Mouse (Mus musculus) kidney, adult 18-20 months (tissue): ENCODE data around the gene Fggy.
A peak's percentile ranks its signal among the peaks of the same experiment; 100 is the strongest.

Source experiments
- DNase-seq: peaks from one replicate; pipeline ENCODE4 v3.0.0; 2021

Gene Fggy

GRCm38 (mm10) chr4:95597208-95597607, 39.9 kb downstream of the Fggy start:
- no peak for DNase-seq

GRCm38 (mm10) chr4:95601776-95602175, 44.5 kb downstream of the Fggy start:
- no peak for DNase-seq

GRCm38 (mm10) chr4:95603254-95603653, 45.9 kb downstream of the Fggy start:
- DNase-seq, result no peak

GRCm38 (mm10) chr4:95610663-95611062, 53.4 kb downstream of the Fggy start:
- no peak for DNase-seq

- DNase-seq, result no peak
Measured at GRCm38 (mm10) chr4:95611390-95611789, 54.1 kb downstream of the Fggy start.

GRCm38 (mm10) chr4:95621046-95621445, 63.7 kb downstream of the Fggy start:
- DNase-seq, result no peak

- no peak for DNase-seq
Measured at GRCm38 (mm10) chr4:95624696-95625095, 67.4 kb downstream of the Fggy start.

- no peak for DNase-seq
Measured at GRCm38 (mm10) chr4:95625651-95626050, 68.3 kb downstream of the Fggy start.

- DNase-seq, result no peak
Measured at GRCm38 (mm10) chr4:95626186-95626585, 68.9 kb downstream of the Fggy start.

- DNase-seq, result no peak
Measured at GRCm38 (mm10) chr4:95634903-95635302, 77.6 kb downstream of the Fggy start.

- DNase-seq, result no peak
Measured at GRCm38 (mm10) chr4:95636937-95637749, 79.8 kb downstream of the Fggy start.

- no peak for DNase-seq
Measured at GRCm38 (mm10) chr4:95638063-95638462, 80.8 kb downstream of the Fggy start.

- peak; percentile 16 for DNase-seq
Measured at GRCm38 (mm10) chr4:95640831-95641230, 83.5 kb downstream of the Fggy start.

- DNase-seq, result no peak
Measured at GRCm38 (mm10) chr4:95644048-95644447, 86.7 kb downstream of the Fggy start.

GRCm38 (mm10) chr4:95648801-95649551, 91.7 kb downstream of the Fggy start:
- DNase-seq, result no peak

GRCm38 (mm10) chr4:95649552-95649905, 92.2 kb downstream of the Fggy start:
- DNase-seq, result no peak

- DNase-seq, result no peak
Measured at GRCm38 (mm10) chr4:95649980-95650379, 92.7 kb downstream of the Fggy start.

- DNase-seq, result no peak
Measured at GRCm38 (mm10) chr4:95652044-95652443, 94.7 kb downstream of the Fggy start.

GRCm38 (mm10) chr4:95653296-95653912, 96.1 kb downstream of the Fggy start:
- DNase-seq, result no peak

- no peak for DNase-seq
Measured at GRCm38 (mm10) chr4:95653913-95654301, 96.6 kb downstream of the Fggy start.

GRCm38 (mm10) chr4:95659024-95659423, 101.7 kb downstream of the Fggy start:
- DNase-seq, result no peak

GRCm38 (mm10) chr4:95663596-95663995, 106.3 kb downstream of the Fggy start:
- DNase-seq, result no peak

- DNase-seq, result no peak
Measured at GRCm38 (mm10) chr4:95664327-95664726, 107.0 kb downstream of the Fggy start.
